Mouse (Mus musculus) stomach, embryonic 16.5 days (tissue): ENCODE data around the gene Samd4b. TPM values are rescaled to one million over a fixed set of nuclear protein-coding genes. Genes with fewer than 3 reads are reported as not detected.

Experiments
- ATAC-seq: fragments of 200-750 bp; cut with Nextera tagmentation; 2 replicates; pipeline ENCODE4 v1.8.0; 2017; ENCODE audit warnings: moderate number of reproducible peaks, moderate TSS enrichment; ENCODE audit not compliant: insufficient read depth, low FRiP score
- H3K27ac ChIP-seq: fragments of 300-500 bp; sonication (generic); 2 replicates; pipeline ENCODE4 v1.5.1; 2014; ENCODE audit warnings: low read length
- H3K27me3 ChIP-seq: fragments of 300-500 bp; sonication (generic); 2 replicates; pipeline ENCODE4 v1.6.1; 2014; ENCODE audit warnings: low read length, control low read depth, mixed read lengths; ENCODE audit not compliant: control insufficient read depth, insufficient read depth
- H3K36me3 ChIP-seq: fragments of 300-500 bp; sonication (generic); 2 replicates; pipeline ENCODE4 v1.6.1; 2014; ENCODE audit warnings: low read length; ENCODE audit not compliant: control insufficient read depth, insufficient read depth
- H3K4me1 ChIP-seq: fragments of 300-500 bp; sonication (generic); 2 replicates; pipeline ENCODE4 v1.6.1; 2014; ENCODE audit warnings: low read length, control low read depth, mixed read lengths; ENCODE audit not compliant: control insufficient read depth, insufficient read depth
- H3K4me2 ChIP-seq: fragments of 300-500 bp; sonication (generic); 2 replicates; pipeline ENCODE4 v1.6.1; 2014; ENCODE audit warnings: low read depth, low read length, mixed read lengths
- H3K4me3 ChIP-seq: fragments of 300-500 bp; sonication (generic); replicated peaks from 2 replicates; pipeline ENCODE4 v1.5.1; 2014; ENCODE audit warnings: mild to moderate bottlenecking, low read length
- H3K9ac ChIP-seq: fragments of 300-500 bp; sonication (generic); 2 replicates; pipeline ENCODE4 v1.6.1; 2014; ENCODE audit warnings: low read length
- H3K9me3 ChIP-seq: fragments of 300-500 bp; sonication (generic); replicated peaks from 2 replicates; pipeline ENCODE4 v1.6.1; 2016; ENCODE audit warnings: low read length, control low read depth; ENCODE audit not compliant: control insufficient read depth
- WGBS: fragments of 180-500 bp; shearing (Covaris S2); extraction: QIAGEN DNeasy Blood & Tissue Kit; methylation state at CpG from one replicate; pipeline ENCODE4 v1.1.7; 2014; 5-methylcytosine and 5-hydroxymethylcytosine counted together
- polyA plus RNA-seq: library from polyadenylated mRNA; unstranded; fragments of >200 nt; fragmentation: Nextera tagmentation; extraction: Ambion mirVana; gene quantifications from 2 replicates; pipeline ENCODE4 v1.2.1, GENCODE M21; 2015

Gene Samd4b
- polyA plus RNA-seq, 1 experiment from 2014 or later = 10.9 TPM

DNA sequence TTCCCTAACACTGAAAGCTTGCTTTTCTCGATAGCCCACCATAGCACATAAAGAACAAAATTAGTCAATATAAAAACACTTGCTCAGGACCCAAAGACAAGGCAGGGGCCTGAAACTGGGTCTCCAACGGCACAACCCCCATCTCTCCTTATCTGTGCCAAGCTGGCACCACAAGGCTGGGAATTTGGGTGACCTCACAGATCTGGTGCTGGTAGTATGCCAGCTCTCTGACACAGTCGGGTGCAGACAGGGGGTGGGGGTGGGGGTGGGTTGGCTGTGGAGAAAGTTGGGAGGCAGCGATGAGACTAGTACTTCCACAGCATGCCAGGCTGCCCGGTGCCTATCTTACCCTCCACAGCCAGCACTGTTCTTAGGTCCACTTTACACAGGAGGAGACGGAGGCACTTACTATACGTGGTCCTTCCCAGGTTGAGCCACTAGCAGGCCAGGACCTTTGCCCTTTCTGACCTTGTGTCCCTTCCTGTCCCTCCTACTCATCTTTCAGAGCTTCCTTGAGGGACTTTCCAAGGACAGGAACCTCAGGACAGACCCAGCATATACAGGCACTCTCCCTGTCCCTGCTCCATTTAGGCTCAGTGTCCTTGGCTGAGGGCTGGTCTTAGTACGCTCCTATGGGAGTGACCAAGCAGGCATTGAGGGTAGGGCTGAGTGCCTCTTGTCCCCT, 2.1 kb downstream of the Samd4b start:
- Histone ChIP-seq H3K36me3 (no peaks in the 10 kb centered on the region), H3K4me1 (peaks cover 55% of the 10 kb centered on the region), H3K9me3 (no peaks in the 10 kb centered on the region), H3K27ac (peak overlapping the region; percentile 94), H3K27me3 (no peaks in the 10 kb centered on the region), H3K4me3 (peak overlapping the region; percentile 59), H3K4me2 (peak overlapping the region; percentile 79), H3K9ac (peak overlapping the region; percentile 81)
- ATAC-seq = no peak
- WGBS = 67% methylated on average over 8 of the region's 8 CpGs

DNA sequence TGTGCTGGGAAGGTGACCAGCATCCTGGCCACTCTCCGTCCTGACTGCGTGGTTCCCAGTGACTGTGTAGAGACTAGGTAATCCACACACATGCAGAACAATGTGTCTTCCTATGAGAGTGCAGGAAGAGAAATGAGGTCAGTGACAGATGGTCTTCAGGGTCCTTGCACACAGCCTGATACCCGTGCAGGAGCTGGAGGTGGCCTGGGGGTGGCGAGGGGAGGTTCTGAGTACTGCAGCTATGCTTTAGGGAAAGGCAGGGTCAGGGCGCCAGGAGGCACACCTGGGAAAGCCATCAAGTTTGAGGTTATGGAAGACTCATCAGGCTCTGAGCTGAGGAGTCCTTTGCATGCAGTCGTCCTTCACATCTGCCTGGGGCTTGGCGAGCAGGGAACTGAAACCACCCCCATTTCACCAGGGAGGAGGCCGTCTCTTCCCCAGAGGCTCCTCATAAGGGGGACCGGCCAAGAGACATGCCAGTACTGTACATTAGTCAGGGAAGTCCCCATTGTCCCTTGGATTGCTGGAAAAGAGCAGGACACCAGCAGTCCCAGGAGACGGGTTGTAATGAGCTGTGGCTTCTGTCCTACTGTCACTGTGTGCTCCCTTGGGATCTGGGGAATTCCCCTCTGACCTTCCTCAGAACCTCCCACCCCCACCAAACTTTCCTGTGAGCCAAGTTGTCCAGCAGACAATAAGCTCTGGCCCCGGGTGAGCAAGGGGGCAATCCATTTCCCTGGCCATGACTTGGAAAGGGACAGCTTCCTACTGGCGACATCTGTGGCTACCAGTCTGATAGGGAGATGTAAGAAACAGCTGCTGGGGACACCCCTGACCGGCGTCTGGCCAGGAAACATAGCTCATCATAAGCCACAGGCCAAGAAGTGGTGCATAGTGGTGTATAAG, 4.5 kb downstream of the Samd4b start:
- H3K4me2 ChIP-seq = no peak overlapping the region
- H3K4me1 ChIP-seq = peaks cover 57% of the 10 kb centered on the region
- no peaks in the 10 kb centered on the region for H3K9me3 ChIP-seq
- peak overlapping the region; percentile 43 for H3K9ac ChIP-seq
- no peaks in the 10 kb centered on the region for H3K27me3 ChIP-seq
- no peak overlapping the region for H3K4me3 ChIP-seq
- H3K27ac ChIP-seq = 0 out of 2 replicates have a peak overlapping the region, but pooled peaks have one; percentile 17
- no peaks in the 10 kb centered on the region for H3K36me3 ChIP-seq
- WGBS = 38% methylated on average over 14 of the region's 14 CpGs
- no peak for ATAC-seq

GRCm38 (mm10) chr7:28591862-28592261, 6.1 kb downstream of the Samd4b start:
- WGBS = 47% methylated on average over 1 of the region's 1 CpGs
- peaks cover 67% of the 10 kb centered on the region for H3K4me1 ChIP-seq

DNA sequence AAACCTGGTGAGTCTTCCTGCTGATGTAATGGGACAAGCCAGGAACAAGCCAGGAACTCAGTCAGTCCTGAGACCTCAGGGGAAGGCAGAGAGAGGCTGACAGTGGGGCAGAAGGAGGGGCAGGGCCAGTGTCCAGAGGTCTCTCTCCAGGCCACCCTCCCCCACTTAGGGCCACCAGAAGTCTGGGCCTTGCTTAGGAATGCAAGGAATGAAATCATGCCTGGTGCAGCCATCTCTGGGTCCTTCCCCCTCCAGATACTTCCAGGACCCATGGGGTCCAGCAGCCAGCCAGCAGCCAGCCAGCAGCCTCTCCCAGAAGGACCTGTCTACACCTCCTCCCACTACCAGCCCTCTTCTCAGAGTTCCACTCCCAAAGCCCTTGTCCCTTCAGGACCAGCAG, 10.3 kb downstream of the Samd4b start:
- peak overlapping the region; percentile 4; the same call in 1 of the 2 replicates for H3K9ac ChIP-seq
- H3K9me3 ChIP-seq = no peaks in the 10 kb centered on the region
- no peak overlapping the region for H3K4me2 ChIP-seq
- H3K27me3 ChIP-seq = no peaks in the 10 kb centered on the region
- no peaks in the 10 kb centered on the region for H3K36me3 ChIP-seq
- H3K27ac ChIP-seq = peak overlapping the region; percentile 34; the same call in 1 of the 2 replicates
- no peak overlapping the region for H3K4me3 ChIP-seq
- H3K4me1 ChIP-seq = peaks cover 64% of the 10 kb centered on the region
- ATAC-seq = no peak

More at GRCm38 (mm10) chr7:28591862-28592261, 6.1 kb downstream of the Samd4b start:
- H3K9ac ChIP-seq = no peak overlapping the region
- H3K27ac ChIP-seq = no peak overlapping the region
- H3K9me3 ChIP-seq = no peaks in the 10 kb centered on the region
- ATAC-seq = no peak
- H3K4me2 ChIP-seq = no peak overlapping the region
- no peak overlapping the region for H3K4me3 ChIP-seq
- no peaks in the 10 kb centered on the region for H3K36me3 ChIP-seq
- no peaks in the 10 kb centered on the region for H3K27me3 ChIP-seq

GRCm38 (mm10) chr7:28586663-28587411, 11.1 kb downstream of the Samd4b start:
- H3K9ac ChIP-seq = no peak overlapping the region
- no peak overlapping the region for H3K4me3 ChIP-seq
- H3K27me3 ChIP-seq = no peaks in the 10 kb centered on the region
- 58% methylated on average over 6 of the region's 6 CpGs for WGBS
- 0 out of 2 replicates have a peak overlapping the region, but pooled peaks have one; percentile 12 for H3K27ac ChIP-seq
- peaks cover 63% of the 10 kb centered on the region for H3K4me1 ChIP-seq
- H3K9me3 ChIP-seq = no peaks in the 10 kb centered on the region
- H3K4me2 ChIP-seq = no peak overlapping the region
- no peak for ATAC-seq
- H3K36me3 ChIP-seq = no peaks in the 10 kb centered on the region

DNA sequence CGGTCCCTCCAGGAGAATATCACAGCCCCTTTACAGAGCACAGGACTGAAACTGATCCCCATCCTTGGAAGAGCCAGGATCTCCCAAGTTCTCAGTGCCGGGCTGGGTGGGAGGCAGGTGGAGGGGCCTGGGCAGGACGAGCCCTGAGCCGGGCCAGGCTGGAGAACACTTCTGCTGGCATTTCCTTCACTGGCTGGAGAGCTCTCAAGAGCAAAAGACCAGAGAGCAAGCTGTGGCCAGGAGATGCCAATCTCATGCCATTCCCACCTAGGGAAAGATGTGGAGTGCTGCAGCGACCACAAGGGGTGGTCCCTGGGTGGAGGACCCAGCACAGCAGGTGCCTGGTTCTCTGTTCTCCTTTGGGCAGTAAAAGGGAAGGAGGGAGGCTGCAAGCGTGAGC, 12.9 kb downstream of the Samd4b start:
- 70% methylated on average over 6 of the region's 6 CpGs for WGBS
- no peak for ATAC-seq
- H3K4me2 ChIP-seq = no peak overlapping the region
- H3K9ac ChIP-seq = 0 out of 2 replicates have a peak overlapping the region, but pooled peaks have one; percentile 32
- H3K27me3 ChIP-seq = no peaks in the 10 kb centered on the region
- no peaks in the 10 kb centered on the region for H3K9me3 ChIP-seq
- peaks cover 57% of the 10 kb centered on the region for H3K4me1 ChIP-seq
- no peaks in the 10 kb centered on the region for H3K36me3 ChIP-seq
- no peak overlapping the region for H3K4me3 ChIP-seq
- H3K27ac ChIP-seq = peak overlapping the region; percentile 87

GRCm38 (mm10) chr7:28584468-28584867, 13.5 kb downstream of the Samd4b start:
- H3K4me1 ChIP-seq = peaks cover 63% of the 10 kb centered on the region
- no peak for ATAC-seq
- no peaks in the 10 kb centered on the region for H3K27me3 ChIP-seq
- H3K36me3 ChIP-seq = no peaks in the 10 kb centered on the region
- 48% methylated on average over 4 of the region's 4 CpGs for WGBS
- H3K4me2 ChIP-seq = no peak overlapping the region
- H3K4me3 ChIP-seq = no peak overlapping the region
- H3K27ac ChIP-seq = peak overlapping the region; percentile 87
- 0 out of 2 replicates have a peak overlapping the region, but pooled peaks have one; percentile 20 for H3K9ac ChIP-seq
- no peaks in the 10 kb centered on the region for H3K9me3 ChIP-seq

- 58% methylated on average over 8 of the region's 8 CpGs for WGBS
- Histone ChIP-seq H3K36me3 (no peaks in the 10 kb centered on the region), H3K9ac (0 out of 2 replicates have a peak overlapping the region, but pooled peaks have one; percentile 20), H3K4me2 (peak overlapping the region; percentile 3; the same call in 1 of the 2 replicates), H3K27ac (peak overlapping the region; percentile 87), H3K9me3 (no peaks in the 10 kb centered on the region), H3K4me1 (peaks cover 70% of the 10 kb centered on the region), H3K27me3 (no peaks in the 10 kb centered on the region), H3K4me3 (no peak overlapping the region)
- ATAC-seq = peak; percentile 63; the same call in 1 of the 2 replicates
These were observed 14.2 kb downstream of the Samd4b start for GRCm38 (mm10) chr7:28583570-28584344.
